Mouse (Mus musculus): ENCODE results near the gene Atp6v1fnb. TPM values are rescaled to one million over a fixed set of nuclear protein-coding genes. Genes with fewer than 3 reads are reported as not detected.

Gene Atp6v1fnb
- polyA plus RNA-seq, 1 experiment from 2014 or later, result not detected

Other genes with a start within 250 kb of the Atp6v1fnb start
- gene Hilpda, start 198.9 kb upstream of the Atp6v1fnb start, polyA plus RNA-seq (2015; fragmentation: Nextera tagmentation; extraction: Ambion mirVana), result 41.8 and 45.7 TPM in 2 replicates
- 0.19 and 0.38 TPM in 2 replicates for gene Fam71f2, start 191.8 kb upstream of the Atp6v1fnb start, polyA plus RNA-seq (2015; fragmentation: Nextera tagmentation; extraction: Ambion mirVana)
- not detected in 2 replicates for gene Fam71f1, start 152.3 kb upstream of the Atp6v1fnb start, polyA plus RNA-seq (2015; fragmentation: Nextera tagmentation; extraction: Ambion mirVana)
- gene Calu, start 123.4 kb upstream of the Atp6v1fnb start, polyA plus RNA-seq (2015; fragmentation: Nextera tagmentation; extraction: Ambion mirVana), result 549 and 573 TPM in 2 replicates
- 1.1 and 1.3 TPM in 2 replicates for gene Opn1sw, start 83.0 kb upstream of the Atp6v1fnb start, polyA plus RNA-seq (2015; fragmentation: Nextera tagmentation; extraction: Ambion mirVana)
- gene Ccdc136, start 75.1 kb upstream of the Atp6v1fnb start, polyA plus RNA-seq (2015; fragmentation: Nextera tagmentation; extraction: Ambion mirVana), result 18.1 and 21.0 TPM in 2 replicates
- 21.5 and 28.0 TPM in 2 replicates for gene Flnc, start 38.2 kb upstream of the Atp6v1fnb start, polyA plus RNA-seq (2015; fragmentation: Nextera tagmentation; extraction: Ambion mirVana)
- 221 and 243 TPM in 2 replicates for gene Atp6v1f, start 3.7 kb upstream of the Atp6v1fnb start, polyA plus RNA-seq (2015; fragmentation: Nextera tagmentation; extraction: Ambion mirVana)
- 25.8 and 26.5 TPM in 2 replicates for gene Kcp, start 36.5 kb downstream of the Atp6v1fnb start, polyA plus RNA-seq (2015; fragmentation: Nextera tagmentation; extraction: Ambion mirVana)
- gene Irf5, start 55.2 kb downstream of the Atp6v1fnb start, polyA plus RNA-seq (2015; fragmentation: Nextera tagmentation; extraction: Ambion mirVana), result 4.6 and 6.0 TPM in 2 replicates
- 80.0 and 82.2 TPM in 2 replicates for gene Tnpo3, start 138.4 kb downstream of the Atp6v1fnb start, polyA plus RNA-seq (2015; fragmentation: Nextera tagmentation; extraction: Ambion mirVana)
- 4.1 and 4.3 TPM in 2 replicates for gene Tspan33, start 222.8 kb downstream of the Atp6v1fnb start, polyA plus RNA-seq (2015; fragmentation: Nextera tagmentation; extraction: Ambion mirVana)

Data from limb, embryonic 15.5 days (tissue).